Mouse (Mus musculus): Measurements from ENCODE around the gene Psma5.

The Psma5 gene

GRCm38 (mm10) chr3:108306387-108306786 lies 49.7 kb downstream of the Psma5 start:
- DNase-seq = no peak

- no peak for DNase-seq
These were observed 50.8 kb downstream of the Psma5 start for GRCm38 (mm10) chr3:108307485-108307884.

- DNase-seq = no peak
These were observed 54.2 kb downstream of the Psma5 start for GRCm38 (mm10) chr3:108310921-108311341.

GRCm38 (mm10) chr3:108311688-108312087 lies 55.0 kb downstream of the Psma5 start:
- DNase-seq = no peak

GRCm38 (mm10) chr3:108312414-108312813 lies 55.7 kb downstream of the Psma5 start:
- DNase-seq = no peak

- DNase-seq = no peak
These were observed 56.4 kb downstream of the Psma5 start for GRCm38 (mm10) chr3:108313138-108313537.

GRCm38 (mm10) chr3:108314038-108314675 lies 57.4 kb downstream of the Psma5 start:
- no peak for DNase-seq

GRCm38 (mm10) chr3:108318517-108318916 lies 61.8 kb downstream of the Psma5 start:
- no peak for DNase-seq

GRCm38 (mm10) chr3:108321671-108322070 lies 64.9 kb downstream of the Psma5 start:
- no peak for DNase-seq

GRCm38 (mm10) chr3:108322136-108322535 lies 65.4 kb downstream of the Psma5 start:
- no peak for DNase-seq

GRCm38 (mm10) chr3:108322962-108323361 lies 66.2 kb downstream of the Psma5 start:
- no peak for DNase-seq

GRCm38 (mm10) chr3:108324837-108325236 lies 68.1 kb downstream of the Psma5 start:
- no peak for DNase-seq

- DNase-seq = no peak
These were observed 68.8 kb downstream of the Psma5 start for GRCm38 (mm10) chr3:108325521-108325920.

GRCm38 (mm10) chr3:108327275-108327674 lies 70.5 kb downstream of the Psma5 start:
- DNase-seq = no peak

GRCm38 (mm10) chr3:108327916-108328315 lies 71.2 kb downstream of the Psma5 start:
- no peak for DNase-seq

- no peak for DNase-seq
These were observed 71.7 kb downstream of the Psma5 start for GRCm38 (mm10) chr3:108328441-108328841.
